Mouse (Mus musculus) T-cell, adult 2 months (primary cell): ENCODE measurements around the gene Vti1a.

Source experiments
- DNase-seq: peaks from one replicate; pipeline ENCODE4 v3.0.0; 2022; ENCODE audit warnings: low spot score

Gene Vti1a

DNA sequence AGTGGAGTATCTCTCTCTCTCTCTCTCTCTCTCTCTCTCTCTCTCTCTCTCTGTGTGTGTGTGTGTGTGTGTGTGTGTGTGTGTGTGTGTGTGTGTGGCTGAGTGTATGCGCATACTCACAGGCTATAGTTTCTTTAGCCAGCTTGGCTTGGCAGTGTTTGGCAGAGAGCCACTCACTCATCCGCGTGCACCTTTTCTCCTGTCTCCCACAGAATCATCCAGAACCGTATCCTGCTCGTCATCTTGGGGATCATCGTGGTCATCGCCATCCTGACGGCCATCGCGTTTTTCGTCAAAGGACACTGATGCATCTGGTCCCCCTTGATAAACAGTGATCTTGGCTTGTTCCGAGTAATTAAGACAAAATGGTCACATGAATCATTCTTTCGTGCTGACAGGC lies 307.5 kb downstream of the Vti1a start:
- no peak for DNase-seq

DNA sequence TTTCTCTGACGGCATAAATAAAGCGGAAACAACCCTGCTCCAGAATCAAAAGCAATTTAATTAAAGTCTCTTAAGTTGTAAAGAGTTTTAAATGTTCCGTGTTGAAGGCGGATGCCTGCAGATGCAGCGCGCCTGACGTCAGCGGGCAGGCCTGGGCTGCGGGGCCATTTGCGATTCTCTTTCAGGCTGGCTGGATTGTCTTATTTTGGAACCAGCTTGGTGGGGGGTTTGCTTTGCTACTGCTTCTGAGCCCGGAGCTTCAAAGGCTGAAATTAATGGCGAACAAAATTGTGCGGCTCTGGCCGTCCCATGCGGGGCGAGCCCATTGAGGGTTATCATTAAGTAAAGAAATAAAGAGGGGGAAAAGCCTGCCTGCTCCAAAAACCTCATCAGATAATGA lies 310.4 kb downstream of the Vti1a start:
- no peak for DNase-seq

DNA sequence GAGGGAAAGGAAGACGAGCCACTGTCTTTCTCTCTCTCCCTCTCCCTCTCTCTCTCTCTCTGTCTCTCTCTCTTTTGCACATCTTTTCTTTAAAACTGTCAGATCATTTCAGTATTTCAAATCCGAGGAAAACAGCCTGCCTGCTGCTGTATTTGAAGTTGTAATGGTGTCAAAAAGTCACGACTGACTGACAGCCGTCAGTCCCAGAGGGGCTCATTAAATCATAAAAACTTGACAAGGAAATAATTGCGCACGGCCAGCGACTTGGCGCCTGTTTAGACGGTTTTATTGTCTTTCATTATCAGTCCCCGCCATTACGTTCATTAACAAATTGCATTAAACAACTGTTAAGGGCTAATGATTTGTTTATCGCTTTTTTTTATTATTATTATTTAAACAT lies 310.9 kb downstream of the Vti1a start:
- DNase-seq = no peak

DNA sequence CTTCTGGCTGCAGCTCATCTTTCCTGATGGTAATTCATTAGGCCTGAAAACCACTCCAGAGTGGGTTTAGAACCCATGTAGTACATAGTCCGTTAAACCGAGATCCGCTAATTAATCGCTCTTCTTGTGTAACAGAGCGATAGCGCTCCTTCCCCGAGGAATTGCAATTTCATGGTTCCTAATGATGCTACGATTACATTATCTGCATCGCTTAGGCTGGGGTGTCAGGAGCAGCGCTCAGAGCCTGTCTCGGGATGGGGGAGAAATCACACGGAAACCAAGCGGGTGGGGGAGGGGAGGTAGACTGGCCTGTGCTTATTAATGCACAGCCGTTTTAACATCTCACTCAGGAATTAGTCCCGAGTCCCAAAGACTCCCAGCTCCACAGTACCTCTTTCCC lies 319.4 kb downstream of the Vti1a start:
- no peak for DNase-seq

DNA sequence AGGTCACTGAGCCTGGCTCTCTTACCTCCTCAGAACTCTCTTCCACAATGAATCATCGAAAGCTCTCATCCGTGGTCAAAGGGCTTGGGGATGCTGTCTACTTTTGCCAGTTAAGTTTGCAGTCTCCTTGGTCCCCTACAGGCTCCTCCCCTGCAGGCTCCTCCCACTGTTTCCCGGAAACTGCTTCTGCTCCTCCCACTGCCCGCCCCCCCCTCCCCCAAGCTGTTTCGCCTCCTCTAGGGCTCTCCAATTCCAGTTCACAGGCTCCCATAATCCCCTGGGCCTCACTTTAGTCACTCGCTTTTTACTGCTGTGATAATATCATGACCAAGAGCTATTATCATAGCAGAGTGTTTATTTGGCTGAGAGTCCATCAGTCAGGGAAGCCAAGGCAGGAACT lies 324.2 kb downstream of the Vti1a start:
- DNase-seq = no peak

DNA sequence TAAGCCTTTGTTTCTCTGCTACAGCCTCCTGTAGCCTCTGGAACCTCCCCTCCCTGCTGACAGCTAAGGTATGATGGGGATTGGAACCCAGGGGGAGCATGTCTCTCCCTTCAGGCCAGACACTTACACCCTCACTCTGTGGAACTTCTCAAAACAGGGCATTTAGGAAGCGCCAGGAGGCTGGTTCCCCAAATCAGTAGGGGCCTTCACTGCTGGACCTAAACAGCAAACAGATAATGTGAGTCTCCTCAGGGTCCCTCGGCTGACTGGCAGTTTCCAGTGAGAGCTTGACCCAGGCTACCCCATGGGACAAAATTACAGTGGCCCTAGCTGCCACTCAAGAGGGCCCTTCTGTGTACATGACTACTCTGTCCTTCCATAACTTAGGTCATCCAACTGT lies 325.8 kb downstream of the Vti1a start:
- no peak for DNase-seq

DNA sequence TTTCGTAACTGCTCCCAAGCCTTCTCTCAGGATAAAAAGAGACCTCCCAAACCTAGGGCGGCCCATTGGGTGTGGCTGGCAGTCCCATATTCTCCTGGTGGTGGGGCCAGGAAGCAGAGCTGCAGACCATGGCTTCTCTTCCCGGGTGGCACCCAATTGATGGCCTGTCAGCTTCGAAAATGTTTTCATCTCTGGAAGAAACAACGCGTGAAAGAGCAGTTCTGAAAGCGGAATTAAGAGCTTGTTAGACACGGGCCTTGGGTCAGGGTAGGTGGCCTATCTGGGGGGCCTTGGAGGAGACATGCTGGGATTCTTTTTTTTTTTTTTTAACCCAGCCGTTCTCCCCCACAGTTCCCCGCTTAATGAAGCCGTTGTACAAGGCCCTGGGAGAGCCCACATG lies 326.3 kb downstream of the Vti1a start:
- no peak for DNase-seq

DNA sequence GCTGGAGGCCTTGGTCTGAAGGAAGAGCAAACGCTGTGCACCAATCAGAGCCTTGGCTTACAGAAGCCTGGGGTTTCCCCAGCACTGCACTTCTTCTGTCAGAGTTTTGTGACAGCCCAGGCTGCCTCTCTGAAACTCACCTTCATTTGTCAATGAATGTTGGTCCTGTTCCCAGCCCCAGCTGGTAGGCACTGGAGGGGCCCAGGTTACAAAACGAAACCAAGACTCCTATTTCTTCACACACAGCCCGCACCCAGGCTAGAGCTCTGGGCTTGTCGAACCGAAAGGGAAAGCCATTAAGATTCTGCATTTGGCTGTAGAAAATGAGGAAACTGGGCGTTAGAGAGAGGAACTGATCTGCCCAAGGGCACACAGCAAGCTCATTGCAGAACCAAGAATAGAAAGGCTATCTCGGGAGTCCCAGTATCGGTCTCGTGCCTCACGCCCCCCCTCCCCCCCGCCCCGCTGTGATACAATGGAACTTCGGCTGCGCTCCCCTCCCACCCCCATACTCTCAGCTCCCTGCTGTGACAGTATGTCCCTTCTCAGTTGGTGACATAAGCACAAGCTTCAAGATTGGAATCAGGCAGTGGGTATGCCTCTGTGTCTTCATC lies 327.3 kb downstream of the Vti1a start:
- DNase-seq = peak; percentile 35

DNA sequence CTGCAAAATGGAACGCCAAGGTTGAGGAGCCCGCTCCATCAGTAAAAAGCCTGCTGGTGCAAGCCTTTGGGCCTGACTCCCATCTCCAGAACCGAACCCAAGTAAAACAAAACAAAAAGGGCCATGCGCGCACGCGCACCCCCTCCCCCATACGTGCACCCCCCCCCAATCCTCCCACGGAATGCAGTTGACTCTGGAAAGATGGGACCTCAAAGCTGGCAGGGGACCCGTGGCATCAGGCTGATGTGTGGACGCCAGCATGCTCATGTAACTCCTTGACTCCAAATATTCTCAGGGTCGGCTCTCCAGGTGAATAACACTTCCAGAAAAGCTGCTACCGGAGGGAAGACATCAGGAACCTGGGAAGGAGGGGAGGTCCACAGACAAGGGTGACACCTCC lies 327.8 kb downstream of the Vti1a start:
- DNase-seq = no peak

DNA sequence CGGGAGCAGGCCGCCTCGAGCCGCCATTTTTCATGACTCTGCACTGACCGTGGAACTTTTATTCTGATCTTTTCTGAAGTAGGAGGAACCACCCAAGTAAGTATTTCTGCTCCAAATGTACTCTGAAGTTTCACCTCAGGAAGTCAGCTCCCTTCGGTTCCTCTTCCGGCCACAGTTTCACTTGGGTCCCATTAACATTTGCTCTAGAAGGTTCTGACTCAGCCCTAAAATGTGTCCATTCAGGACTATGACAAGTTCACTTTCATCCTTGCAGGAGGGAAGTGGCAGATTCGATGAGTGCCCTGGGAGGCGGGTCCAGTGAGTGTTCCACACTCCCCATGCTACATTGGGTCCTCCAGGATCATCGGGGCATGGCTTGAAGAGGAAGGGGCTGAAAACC lies 333.3 kb downstream of the Vti1a start:
- DNase-seq = no peak

DNA sequence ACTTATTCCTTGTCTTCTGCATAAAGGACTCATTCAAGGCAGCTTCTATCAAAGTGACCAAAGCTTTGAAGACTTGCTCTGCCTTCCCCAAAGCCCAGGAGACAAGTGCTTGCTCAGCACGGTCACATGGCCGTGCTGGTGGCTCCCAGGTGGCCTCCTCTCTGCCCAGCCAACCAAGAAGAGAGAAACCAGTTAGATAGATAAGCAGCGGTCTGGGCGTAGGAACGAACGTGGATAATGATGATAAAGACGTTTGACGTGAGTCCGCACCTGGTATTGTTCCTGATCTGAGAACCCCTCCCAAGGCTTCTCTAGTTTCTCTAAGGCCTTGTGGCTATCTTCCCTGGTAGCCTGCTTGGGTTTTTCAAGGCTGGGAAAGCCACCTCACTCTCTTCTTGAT lies 334.9 kb downstream of the Vti1a start:
- no peak for DNase-seq

DNA sequence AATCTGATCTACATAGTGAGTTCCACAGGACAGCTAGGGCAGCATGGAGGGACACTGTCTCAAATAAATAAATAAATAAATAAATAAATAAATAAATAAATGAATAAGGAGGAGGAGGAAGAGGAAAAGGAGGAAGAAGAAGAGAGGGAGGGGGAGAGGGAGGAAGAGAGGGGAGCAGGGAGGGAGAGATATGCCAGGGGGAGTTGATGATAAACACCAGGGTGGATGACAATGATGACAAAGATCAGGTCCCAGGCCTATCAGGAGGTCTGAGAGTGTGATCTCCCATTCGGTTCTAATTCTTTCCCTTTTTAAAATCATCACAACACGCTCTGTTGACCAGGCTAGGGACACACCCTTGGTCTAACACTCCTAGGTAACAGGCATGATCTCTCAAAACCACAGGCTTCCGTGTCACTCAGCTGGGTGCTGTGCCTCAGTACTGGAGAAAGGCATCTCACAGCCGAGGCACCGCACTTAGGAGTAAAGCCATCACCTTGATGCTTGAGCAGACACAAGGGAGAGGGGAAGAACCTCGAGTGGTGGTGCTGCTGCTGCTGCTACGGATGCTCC lies 336.7 kb downstream of the Vti1a start:
- no peak for DNase-seq

DNA sequence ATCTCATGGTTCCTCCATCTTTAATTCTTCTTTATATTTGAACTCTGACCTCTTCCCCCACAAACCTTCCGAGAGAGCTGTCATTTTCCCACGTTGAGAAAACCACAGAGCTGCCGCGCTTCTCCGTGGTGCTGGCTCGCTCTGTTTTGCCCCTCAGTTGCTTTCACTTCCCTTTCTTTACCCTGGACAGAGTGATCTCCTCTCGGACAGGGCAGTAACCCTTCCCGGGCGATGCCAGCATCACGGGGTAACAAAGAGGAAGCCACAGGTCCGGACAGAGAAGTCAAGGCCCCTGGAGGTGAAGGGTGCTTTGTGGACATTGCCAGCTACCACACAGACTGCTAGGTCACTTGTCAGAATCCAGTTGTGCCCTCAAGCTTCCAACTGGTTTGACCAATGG lies 344.1 kb downstream of the Vti1a start:
- no peak for DNase-seq

DNA sequence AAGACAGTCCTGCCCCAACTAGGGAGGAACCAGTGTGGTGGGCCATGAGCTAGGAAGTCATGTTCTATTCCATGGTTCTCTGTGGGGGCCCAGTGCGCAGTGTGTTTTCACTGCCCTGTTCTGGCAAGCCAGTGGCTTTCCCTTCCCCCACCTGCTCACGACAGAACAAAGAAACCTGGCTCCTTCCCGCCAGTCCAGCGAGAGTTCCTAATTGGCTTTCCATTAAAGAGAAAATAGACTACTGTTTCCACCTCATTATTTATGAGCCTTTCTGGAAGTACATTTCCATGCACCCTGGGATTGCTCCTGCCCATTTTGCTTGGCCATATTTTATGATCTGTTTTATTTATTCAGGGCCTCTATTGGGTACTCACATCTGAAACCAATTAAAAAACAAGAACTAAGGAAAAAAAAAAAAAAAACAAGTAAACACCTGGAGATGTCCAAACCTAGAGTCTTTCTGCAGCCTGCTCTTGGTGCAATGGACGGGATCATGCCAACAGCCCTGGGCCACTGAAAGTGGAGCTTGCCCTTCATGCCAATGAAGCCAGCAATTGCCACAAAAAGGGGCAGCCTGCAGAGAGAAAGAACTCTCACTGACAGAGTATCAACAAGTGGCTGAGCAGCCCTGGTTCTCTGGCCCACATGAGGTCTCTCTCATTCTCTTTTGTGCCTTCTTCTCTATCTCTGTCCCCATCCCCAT lies 346.6 kb downstream of the Vti1a start:
- no peak for DNase-seq

DNA sequence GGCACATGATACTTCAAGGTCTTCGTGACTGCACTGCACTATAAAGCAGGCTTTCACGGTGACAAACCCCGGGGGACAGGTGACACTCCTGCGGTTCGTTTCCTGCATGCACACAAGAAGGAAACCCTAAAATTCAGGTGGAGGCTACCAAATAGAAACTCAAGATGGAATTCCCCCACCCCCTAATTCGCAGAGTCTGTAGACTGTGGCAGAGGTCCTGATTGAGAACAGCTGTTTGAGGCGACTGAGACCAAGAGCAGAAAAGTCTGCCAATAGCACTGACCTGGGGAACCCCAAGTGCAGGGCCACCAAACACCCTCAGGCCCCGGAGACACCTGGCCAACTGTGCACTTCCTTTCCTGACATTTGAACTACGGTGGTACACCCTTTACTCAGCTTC lies 351.7 kb downstream of the Vti1a start:
- no peak for DNase-seq

DNA sequence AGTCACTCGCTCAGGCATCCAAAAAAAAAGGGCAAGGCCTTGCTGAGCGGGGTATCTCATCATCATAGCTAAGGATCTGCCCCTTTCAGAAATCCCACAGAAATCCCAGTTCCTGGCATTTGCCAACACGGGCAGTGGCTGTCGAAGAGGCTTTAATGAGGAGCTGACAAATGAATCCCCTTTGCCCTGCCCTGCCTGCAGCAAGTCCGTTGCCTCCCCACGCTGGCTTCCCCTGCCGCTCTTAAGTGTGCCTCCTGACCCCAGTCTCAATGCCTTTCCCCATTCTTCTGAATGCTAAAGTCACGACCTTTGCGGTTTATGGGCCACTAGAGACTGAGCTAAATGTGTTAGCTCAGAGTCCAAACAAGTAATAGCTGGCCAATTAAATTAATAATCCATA lies 352.8 kb downstream of the Vti1a start:
- DNase-seq = no peak
